Mouse (Mus musculus) splenic B cell, adult 2 months (primary cell): ENCODE measurements around the gene Evc.

Source experiments
- DNase-seq: peaks from one replicate; pipeline ENCODE4 v3.0.0-alpha.2; 2011; ENCODE audit warnings: low read depth, low spot score
- H3K27me3 ChIP-seq: 2 replicates; pipeline ENCODE4 v1.6.1; 2012; ENCODE audit warnings: mild to moderate bottlenecking, low read length, moderate library complexity, mixed read lengths; ENCODE audit not compliant: control insufficient read depth, poor library complexity, insufficient read depth, severe bottlenecking
- H3K36me3 ChIP-seq: 2 replicates; pipeline ENCODE4 v1.6.1; 2012; ENCODE audit warnings: mild to moderate bottlenecking, low read length, moderate library complexity, mixed read lengths; ENCODE audit not compliant: control insufficient read depth, poor library complexity, insufficient read depth, severe bottlenecking

Evc gene

GRCm38 (mm10) chr5:37257243-37257642 lies 79.5 kb downstream of the Evc start:
- no peaks in the 10 kb centered on the region for H3K36me3 ChIP-seq
- no peak for DNase-seq
- H3K27me3 ChIP-seq = no peaks in the 10 kb centered on the region

GRCm38 (mm10) chr5:37256823-37257222 lies 79.9 kb downstream of the Evc start:
- no peak for DNase-seq

DNA sequence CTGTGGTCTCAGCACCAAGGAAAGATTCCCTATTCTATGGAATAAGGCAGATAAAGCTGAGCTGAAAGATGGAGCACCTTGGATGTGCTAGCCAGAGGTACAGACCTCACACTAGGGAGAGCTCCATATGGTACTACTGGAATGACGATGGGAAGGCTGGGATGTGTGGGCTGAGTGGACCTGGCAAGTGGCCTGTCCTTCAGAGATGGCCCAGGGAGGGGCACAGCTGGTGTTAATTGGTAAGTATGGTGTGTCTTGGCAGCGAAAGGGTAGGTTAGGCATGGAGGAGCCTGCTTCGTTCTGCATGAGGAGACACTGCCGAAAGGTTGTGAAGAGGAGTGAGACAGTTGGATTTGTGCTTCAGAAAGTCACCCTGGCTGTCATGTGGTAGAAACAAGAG lies 82.2 kb downstream of the Evc start:
- H3K36me3 ChIP-seq = no peaks in the 10 kb centered on the region
- H3K27me3 ChIP-seq = no peaks in the 10 kb centered on the region
- no peak for DNase-seq

More at GRCm38 (mm10) chr5:37256823-37257222, 79.9 kb downstream of the Evc start:
- no peaks in the 10 kb centered on the region for H3K36me3 ChIP-seq
- H3K27me3 ChIP-seq = no peaks in the 10 kb centered on the region

GRCm38 (mm10) chr5:37252101-37252804 lies 84.4 kb downstream of the Evc start:
- no peak for DNase-seq
- H3K36me3 ChIP-seq = no peaks in the 10 kb centered on the region
- H3K27me3 ChIP-seq = no peaks in the 10 kb centered on the region

DNA sequence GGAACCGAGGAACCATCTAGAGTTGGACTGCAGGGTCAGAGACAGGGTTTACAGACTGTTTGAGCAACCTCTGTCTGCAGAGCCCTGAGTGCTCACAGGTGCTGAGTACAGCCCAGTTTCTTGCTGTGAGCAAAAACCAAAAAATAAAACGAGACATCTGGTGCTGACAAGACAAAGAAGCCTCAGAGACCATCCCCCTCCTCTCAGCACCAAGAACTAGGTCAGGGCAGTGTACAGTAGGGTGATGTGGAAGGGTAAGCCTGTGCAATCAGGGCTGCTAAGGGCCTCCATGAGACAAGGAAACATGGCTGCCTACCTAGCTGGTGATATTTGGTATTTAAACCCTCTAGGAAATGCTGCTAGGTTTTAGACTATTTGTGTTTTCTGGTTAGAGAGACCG lies 85.1 kb downstream of the Evc start:
- DNase-seq = no peak
- Histone ChIP-seq H3K27me3 (peaks cover 2% of the 10 kb centered on the region; the same call in 1 of the 2 replicates), H3K36me3 (no peaks in the 10 kb centered on the region)

GRCm38 (mm10) chr5:37248870-37249269 lies 87.8 kb downstream of the Evc start:
- Histone ChIP-seq H3K36me3 (no peaks in the 10 kb centered on the region), H3K27me3 (peaks cover 3% of the 10 kb centered on the region; the same call in 1 of the 2 replicates)
- no peak for DNase-seq

DNA sequence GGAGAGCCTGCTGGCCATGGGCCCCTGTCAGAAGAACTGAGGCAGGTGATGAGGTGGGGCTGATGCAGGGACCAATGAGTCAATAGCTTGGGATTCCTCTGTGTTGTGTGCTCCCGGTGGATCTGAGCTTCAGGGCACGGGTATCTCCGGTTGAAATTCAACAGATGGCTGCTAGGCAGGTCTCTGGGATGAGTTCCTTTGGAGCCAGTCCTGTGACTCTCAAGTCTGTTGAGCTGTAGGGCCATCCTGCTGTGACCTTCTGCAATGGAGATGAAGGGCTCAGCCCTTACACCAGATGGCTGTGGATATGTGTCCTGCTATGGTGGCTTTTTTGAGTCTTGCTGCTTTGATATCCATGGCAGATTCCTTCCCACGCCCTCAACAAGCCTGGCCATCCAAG lies 89.2 kb downstream of the Evc start:
- peaks cover 3% of the 10 kb centered on the region; the same call in 1 of the 2 replicates for H3K27me3 ChIP-seq
- H3K36me3 ChIP-seq = no peaks in the 10 kb centered on the region
- DNase-seq = no peak

DNA sequence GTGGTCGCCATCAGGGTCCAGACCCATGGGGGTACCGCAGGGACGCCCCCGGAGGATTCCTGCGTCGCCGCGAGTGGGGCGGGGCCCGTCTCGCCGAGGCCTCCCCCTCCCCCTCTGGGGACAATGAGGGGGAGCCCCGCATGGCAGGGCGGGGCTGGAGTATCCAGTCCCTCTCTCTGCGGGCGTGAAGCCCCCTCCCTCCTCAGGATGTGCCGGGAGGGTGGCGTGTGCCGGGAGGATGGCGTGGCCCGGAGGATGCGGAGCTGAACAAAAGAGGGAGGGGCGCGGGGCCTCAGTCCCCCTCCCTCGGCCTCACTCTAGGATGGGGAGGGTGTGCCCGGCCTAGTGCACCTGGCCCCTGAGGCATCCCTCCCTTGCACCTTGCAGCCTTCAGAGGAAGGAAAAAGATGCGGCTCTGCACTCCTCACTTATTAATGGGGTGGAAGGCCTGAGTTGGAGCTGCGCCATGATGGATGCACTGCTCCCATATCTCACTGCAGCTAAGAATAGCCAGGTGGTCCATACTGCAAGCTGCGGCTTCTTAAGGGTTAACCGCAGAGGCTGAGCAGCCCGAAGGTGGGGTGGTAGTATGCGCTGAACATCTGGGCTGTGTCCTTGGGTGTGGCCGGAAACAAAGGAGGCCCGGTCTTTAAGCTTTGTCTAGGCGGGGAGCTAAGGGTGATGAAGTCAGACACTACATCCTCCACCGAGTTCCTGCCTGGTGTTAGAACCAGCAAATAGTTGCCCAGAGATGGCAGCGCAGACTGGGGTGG lies 90.4 kb downstream of the Evc start:
- Histone ChIP-seq H3K27me3 (peaks cover 3% of the 10 kb centered on the region; the same call in 1 of the 2 replicates), H3K36me3 (no peaks in the 10 kb centered on the region)
- no peak for DNase-seq

- DNase-seq = no peak
- Histone ChIP-seq H3K27me3 (peaks cover 3% of the 10 kb centered on the region; the same call in 1 of the 2 replicates), H3K36me3 (no peaks in the 10 kb centered on the region)
Measured at GRCm38 (mm10) chr5:37245651-37246050, 91.0 kb downstream of the Evc start.

DNA sequence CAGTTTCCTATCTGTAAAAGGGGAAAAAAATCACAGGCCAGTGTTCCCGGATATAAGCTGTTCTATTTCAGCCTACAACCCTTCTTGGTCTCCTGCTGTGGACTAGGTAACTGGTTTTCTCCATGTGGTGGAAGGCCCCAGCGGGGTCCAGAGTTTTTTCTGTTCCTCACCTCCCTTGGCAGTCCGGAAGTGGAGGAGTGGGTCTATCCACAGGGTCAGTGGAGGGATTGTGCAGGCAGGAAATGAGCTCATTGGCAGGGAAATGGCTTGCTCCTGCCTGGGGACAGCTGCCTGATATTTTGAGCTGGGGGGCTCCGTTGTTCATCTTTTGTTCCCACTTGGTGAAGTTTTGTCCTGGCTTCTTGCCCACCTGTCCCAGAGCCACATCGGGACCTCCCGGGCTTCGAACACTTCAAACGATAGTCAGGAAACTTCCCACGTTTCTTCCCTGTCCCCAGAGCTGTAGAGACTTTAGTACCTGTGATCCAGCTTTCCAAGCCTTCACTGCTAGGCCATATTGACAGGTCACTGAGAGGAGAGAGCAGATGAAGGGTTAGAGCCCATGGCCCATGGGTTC lies 91.9 kb downstream of the Evc start:
- Histone ChIP-seq H3K27me3 (peaks cover 3% of the 10 kb centered on the region; the same call in 1 of the 2 replicates), H3K36me3 (no peaks in the 10 kb centered on the region)
- no peak for DNase-seq

DNA sequence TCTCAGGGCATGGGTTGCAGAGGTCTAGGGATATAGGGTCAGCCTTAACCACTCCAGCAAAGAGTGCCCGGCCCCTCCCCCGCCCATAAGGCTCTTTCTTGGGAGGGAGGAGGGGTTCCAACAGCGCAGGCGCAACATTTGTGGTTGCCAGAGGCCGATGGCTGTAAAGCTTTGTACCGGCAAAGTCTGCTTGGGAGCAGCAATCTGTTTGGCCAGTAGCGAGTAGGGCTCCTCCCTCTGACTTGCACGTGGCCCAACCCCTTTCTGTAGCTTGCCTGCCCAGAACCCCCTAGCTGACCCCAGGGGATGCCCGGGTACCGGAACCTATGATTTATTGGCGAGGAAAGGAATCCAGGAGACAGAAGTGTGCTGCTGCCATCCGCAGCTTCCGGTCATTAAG lies 92.5 kb downstream of the Evc start:
- no peak for DNase-seq
- H3K36me3 ChIP-seq = no peaks in the 10 kb centered on the region
- peaks cover 3% of the 10 kb centered on the region; the same call in 1 of the 2 replicates for H3K27me3 ChIP-seq

GRCm38 (mm10) chr5:37243169-37243886 lies 93.4 kb downstream of the Evc start:
- H3K27me3 ChIP-seq = peaks cover 3% of the 10 kb centered on the region; the same call in 1 of the 2 replicates
- DNase-seq = peak; percentile 33
- no peaks in the 10 kb centered on the region for H3K36me3 ChIP-seq

GRCm38 (mm10) chr5:37242360-37243168 lies 94.1 kb downstream of the Evc start:
- H3K36me3 ChIP-seq = no peaks in the 10 kb centered on the region
- DNase-seq = no peak
- H3K27me3 ChIP-seq = peaks cover 3% of the 10 kb centered on the region; the same call in 1 of the 2 replicates

GRCm38 (mm10) chr5:37241651-37242151 lies 95.0 kb downstream of the Evc start, which contains the start of gene Crmp1:
Gene Crmp1 (plus strand): TSS chr5:37241940.
- no peaks in the 10 kb centered on the region for H3K36me3 ChIP-seq
- no peak for DNase-seq

More at GRCm38 (mm10) chr5:37241651-37242151, 95.0 kb downstream of the Evc start, which contains the start of gene Crmp1:
- 0 out of 2 replicates have a peak, but pooled peaks cover 2% of the 10 kb centered on the region for H3K27me3 ChIP-seq
